Mouse (Mus musculus) thymus, postnatal 10 days (tissue): ENCODE data around the gene Ric1.

Source experiments
- DNase-seq, 2 experiments: peaks; one replicate each; pipeline ENCODE4 v3.0.0; 2021; ENCODE audit warnings: low spot score in 2 of 2

Gene Ric1

DNA sequence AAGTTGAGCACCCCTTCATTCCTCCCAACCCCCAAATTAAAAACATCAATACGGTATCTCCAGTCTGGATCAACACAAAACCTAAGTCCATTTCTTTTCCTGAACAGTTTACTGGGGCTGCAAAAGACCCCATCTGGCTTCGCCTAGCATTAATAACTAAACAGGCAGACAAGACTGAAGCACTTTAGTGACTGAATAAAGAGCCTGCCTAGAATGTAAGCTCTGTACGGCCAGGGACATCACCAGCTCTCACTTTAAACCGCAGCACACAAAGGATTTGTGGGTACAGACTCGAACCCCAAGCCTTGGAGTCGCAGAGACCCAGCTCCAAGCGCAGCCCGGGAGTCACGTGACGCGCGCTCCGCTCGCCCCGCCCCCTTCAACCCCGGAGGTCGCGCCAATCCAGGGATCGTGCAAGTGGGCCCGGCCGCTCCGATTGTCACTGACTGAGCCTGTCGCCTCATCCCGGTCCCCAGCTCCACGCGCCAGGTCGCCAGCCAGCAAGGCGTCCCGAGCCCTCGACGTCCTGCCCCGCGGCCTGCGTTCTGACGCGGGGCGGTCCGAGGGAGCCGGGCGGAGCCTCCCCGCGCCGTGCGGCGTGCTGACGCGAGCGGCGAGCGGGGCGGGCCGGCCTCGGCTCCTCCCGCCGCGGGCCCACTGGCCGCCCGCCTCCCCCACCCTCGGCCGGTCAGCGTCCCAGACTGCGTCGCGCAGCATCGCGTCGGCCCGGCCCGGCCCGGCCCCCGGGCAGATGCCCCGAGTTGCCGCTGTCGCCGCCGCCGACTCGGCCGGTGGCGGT is at the start of gene Ric1:
Ric1 (plus strand) TSS at position 646 of the 799 bp plus-strand sequence.
- peak; percentile 78 to 80 for DNase-seq

DNA sequence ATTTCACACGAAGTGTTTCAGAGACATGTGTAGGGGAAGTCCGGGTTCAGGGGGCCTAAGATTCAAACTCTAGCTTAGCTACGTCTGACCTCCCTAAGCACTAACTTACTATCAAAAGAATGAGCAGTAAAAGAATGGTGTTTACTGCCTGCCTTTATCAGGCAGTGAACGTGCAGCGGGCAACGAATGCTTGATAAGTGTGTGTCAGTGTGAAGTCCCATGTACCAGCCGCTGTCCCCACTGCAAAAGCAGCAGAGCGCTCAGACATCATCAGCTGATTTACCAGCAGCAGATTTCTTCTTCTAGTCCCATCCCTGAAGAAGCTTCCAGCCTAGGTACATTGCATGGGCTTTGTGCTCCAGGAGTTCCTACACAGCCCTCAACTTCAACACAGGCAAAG is 49.7 kb upstream of the Ric1 start:
- DNase-seq, result no peak

DNA sequence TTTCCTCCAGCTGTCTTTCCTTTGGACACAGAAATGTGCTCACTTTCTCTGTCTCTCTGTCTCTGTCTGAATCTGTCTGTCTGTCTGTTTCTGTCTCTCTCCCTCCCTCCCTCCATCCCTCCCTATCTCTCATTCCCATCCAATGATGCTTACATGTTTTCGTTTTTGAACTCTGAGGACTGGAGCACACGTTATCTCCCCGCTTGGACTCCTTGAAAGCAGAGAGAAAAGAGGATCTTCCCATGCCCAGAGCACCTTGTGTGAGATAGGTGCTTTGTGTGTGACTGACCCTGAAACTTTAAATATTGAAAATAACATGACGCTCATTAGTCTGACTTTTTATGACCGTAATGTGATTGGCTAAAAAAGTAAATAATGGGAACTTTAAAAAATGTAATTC is 49.1 kb upstream of the Ric1 start:
- no peak for DNase-seq

DNA sequence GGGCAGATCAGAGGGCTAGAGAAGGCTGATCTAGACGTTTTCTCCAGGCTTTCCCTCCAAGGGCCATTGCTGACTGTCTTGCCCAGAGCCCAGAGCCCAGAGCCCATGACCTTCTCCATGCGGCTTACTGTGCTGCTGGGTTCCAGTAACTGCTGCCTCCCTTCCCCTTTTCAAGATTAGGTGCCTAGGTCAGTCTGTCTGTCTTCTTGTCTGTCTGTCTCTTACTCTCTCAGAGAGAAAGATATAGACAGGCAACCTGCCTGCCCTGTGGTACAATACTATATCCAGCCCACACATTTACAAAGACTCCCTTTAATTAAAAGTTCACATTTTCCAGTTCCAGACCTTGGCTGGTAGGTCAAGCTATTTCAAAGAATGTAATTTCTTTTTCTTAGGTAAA is 47.3 kb upstream of the Ric1 start:
- no peak for DNase-seq

DNA sequence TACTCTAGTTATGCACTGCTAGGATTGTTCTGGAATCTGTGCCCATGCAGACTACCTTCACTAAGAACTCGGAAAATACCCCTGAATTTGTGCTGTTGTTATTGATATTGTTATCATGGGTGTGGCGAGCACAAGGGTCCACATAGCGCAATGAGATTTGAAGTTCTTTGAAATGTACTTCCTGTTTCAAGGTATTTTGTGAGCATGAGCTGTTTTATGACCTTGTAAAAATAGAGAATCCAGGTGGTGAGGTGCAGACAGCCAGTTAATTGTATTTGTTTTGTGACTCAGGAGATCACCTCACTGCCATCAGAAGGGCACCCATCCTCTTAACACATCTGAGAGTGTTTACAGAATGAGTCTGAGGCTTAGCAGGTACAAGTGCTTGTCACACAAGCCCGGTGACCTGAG is 46.9 kb upstream of the Ric1 start:
- DNase-seq, result no peak

DNA sequence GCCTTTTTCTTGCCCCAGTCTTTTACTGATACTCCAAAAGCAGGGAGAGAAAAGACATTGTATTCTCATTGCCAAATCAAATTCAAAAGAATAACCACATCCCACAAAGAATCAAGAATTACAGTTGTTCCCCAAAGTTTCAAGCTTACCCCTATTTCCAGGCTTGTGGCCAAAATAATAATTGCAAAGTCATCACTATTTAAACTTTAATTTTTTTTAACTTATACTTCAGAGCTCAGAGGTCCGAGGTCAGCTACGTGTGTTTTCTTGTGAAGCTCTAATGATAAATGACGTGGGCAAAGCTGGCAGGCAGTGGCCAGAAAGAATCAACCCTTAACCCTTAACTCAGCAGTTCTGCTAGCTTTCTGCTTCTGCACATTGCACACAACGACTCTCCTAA is 43.5 kb upstream of the Ric1 start:
- DNase-seq, result no peak

DNA sequence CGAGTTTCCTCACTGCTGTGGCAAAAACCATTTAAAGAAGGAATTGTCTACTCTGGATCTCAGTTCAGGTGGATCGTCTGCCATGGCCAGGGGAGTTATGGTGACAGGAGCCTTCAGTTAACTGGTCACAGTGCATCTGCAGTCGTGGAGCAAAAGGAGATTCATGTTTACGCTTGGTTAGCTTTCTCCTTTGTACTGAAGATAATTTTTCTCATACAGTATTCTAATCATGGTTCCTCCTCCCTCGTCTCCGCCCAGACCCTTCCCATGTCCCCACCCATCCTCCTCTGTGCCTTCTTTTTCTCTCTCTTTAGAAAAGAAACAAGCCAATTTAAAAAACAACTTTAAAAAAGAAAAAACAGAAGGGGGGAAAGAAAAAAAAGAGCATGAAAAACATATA is 40.5 kb upstream of the Ric1 start:
- DNase-seq, result no peak

DNA sequence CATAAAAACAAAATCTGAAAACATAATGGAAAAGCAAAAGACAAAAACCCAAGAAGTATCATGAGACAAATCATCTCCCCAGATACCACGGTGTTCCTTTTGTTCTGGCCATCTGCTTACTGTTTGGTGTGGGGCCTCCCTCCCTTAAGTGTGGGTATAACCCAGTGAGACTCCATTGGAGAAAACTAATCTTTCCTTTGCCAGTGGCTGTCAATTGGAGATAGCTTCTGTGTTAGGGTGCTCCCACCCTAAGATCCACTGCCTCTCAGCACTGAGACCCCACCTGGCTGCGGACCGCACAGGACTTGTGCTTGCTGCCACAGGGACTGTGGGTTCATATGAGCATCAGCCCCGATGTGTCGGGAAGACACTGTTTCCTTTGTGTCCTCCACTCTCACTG is 39.9 kb upstream of the Ric1 start:
- no peak for DNase-seq

DNA sequence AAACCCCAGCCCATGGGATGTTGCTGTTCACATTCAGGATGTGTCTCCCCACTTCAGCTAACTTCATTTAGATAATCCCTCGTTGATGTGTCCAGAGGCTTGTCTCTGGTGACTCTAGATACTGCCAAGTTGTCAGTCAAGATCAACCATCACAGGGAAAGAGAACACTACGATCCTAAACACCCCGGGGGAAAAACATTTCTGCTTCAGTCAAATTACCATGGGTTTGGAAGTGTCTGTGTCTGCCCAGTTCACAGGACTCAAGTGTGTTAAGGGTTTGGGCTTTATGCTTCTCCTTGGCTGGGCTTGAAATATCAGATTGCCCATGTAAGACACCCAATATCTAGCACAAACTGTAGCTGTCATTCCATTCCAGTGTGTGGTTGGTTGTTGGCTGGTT is 39.4 kb upstream of the Ric1 start:
- DNase-seq, result no peak

DNA sequence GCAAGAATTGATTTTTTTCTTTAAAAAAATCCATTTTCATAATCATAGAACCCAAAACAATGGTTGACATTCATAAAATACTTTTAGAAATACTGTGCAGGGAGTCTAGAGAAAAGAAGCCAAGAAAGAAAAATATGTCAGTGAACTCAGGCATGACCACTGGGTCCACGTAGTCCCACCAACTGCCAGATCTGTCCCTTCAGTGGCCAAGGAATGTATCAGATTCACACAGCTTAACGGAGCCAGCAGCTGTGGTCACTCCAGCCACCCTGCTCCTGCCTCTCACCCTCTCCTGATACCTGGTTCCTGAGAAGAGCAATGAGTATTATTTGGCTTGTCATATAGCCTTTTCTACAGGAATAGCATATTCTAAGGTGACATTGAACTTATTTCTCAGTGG is 38.7 kb upstream of the Ric1 start:
- no peak for DNase-seq

DNA sequence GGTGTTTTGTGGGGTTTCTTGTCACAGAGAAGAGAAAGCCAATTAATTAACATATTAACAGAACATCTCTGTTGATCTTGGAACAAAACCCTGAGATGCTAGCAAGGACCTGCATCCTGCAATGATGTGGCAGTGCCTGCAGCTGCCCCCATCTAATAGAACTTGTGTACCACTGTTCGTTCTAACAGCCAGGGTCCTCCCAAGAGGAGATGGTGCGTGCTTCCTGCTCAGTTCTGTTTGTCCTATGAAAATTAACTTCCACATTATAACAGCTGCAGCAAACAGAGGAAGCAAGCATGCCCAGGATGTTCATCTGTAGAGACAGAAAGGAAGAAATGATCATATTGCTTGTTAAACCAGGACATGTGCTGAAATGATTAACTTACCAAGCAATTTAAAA is 37.5 kb upstream of the Ric1 start:
- DNase-seq, result no peak

DNA sequence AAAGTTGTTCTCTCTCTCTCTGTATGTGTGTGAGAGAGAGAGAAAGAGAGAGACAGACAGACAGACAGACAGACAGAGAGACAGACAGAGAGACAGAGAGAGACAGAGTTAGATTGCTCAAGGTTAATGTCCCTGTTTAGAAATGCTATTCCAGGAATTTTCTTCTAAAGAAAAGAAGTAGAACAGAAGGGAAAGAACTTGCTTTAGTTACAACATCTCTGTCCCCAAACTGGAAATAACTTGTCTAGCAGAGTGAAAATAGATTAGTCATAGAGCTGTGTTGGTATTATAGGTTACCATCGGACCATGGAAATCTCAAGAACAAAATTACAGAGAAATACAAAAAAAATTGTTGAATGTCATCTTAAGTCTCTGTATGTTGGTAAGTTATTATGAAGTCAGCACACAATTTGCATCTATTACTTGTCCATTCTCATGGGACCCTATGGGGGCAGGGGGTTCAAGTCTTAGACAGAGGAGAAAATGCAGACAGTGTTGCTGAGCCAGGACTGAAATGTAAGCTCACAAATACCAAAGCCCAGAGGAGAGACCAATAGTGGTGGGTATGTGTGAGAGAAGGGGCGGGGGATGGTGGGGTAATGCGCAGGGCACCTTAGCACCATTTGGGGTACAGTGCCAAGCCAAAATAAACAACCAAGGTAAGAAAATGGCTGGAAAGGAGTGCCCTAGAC is 36.7 kb upstream of the Ric1 start:
- DNase-seq, result no peak

DNA sequence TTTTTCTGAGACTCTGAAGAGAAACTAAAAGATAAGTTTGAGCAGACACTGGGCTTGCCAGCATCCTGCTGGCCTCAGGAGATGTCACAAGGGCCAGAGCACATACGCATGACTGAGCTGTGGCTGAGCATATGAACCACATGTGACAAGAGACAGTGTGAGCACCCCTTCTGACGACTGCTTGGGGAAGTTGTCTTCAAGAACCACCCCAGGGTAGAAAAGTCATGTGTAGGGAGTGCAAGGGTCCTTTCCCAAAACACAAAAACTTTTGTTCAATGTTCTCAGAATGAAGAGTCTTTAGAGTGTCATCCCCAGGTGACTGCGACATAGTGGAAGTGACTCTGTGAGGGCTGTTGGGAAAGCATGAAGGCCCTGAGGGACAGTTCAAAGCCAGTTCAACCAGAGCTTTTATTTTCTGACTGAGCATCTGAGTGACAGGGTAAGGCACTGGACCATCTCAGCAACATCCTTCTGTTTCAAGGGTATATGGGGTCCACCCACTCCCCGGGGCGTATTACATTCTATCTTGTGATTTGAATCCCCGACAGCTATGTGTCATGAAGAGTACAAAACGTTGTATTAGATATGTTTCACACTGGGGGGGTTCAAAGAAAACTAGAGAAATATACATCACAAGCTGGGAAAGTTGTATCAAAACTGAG is 35.4 kb upstream of the Ric1 start:
- DNase-seq, result no peak

DNA sequence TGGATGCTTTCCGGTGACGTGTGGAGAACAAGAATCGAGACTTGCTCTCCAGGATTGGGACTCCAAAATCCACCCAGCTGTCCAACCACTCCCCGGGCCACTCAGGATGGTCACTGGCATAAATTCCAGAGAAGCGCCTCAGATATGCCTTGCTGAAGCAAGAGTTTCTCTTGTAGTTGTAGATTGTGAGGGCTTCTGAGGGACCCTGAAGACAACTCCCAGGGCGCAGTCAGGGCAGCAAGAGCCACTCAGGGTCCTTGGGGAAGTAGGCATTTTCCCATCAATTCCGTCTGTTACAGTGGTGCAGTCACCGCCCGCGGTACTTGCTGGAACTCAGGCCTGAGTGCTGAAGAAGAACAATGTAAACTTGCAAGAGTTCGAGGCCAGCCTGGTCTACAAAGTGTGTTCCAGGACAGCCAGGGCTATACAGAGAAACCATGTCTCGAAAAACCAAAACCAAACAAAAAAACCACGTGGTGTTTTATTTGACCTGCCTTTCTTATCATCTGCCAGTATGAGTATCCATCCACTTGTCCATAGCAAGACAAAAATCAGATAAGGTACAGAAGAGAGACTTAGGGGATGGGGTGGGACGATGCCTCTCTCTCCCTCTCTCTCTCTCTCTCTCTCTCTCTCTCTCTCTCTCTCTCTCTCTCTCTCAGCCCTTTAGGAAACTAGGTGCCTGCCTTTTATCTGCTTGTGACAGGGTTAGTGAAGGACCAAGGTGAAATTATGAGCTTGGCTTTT is 34.6 kb upstream of the Ric1 start:
- DNase-seq, result no peak

DNA sequence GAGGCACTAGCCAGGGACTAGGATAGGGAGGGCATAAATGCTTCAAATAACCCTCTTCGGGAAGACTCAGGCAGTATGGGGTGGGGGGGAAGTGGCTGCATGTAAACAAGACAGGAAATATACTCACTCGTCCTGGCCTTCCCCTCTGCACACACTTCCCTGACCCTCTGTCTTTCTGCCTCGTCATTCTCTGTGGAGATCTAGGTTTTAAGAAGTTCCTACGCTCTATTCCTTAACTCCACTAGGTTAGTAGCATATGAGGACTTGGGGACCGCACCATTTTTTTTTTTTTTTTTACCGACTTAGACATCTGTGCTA is 34.0 kb upstream of the Ric1 start:
- DNase-seq, result no peak

DNA sequence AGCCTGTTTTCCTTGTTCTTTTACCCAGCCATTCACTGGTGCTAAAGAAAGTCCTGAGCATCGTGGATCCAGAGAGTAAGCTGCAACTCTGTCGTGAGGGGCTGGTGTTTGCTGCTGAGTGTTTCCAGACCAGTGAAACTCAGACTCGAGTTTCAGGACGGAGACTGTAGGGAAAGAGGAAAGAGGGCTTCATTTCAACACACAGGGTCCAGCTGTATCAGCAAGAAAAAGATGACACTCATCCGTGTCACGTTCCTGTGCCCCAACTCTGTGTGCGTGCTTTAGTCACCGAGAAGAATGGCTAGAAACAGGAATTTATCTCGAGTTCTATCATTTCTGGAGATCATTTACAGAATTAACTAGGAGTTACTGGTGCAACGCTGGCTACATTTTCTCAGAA is 33.7 kb upstream of the Ric1 start:
- no peak for DNase-seq

DNA sequence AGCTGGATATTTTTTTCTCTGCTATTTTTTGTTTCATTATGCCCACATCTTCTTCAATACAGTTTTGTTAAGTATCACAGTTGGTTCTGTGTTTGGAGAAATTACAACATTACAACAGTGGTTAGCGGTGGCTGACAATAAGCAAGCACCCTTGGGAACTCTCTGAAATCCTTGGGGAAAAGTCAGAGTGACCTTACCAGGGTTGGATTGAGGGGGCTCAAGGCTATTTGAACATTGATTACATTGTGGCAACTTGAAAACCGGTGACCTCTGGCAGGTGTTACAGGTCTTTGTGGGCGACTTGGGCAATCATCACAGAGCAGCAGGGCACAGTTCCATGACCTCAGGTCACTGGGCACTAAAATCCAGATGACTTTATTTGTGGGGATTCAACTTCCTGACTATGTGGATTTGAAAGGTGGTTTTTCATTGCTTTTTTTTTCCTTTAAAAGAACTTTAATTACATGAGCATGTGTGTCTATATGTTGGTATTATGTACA is 32.2 kb upstream of the Ric1 start:
- DNase-seq, result no peak

DNA sequence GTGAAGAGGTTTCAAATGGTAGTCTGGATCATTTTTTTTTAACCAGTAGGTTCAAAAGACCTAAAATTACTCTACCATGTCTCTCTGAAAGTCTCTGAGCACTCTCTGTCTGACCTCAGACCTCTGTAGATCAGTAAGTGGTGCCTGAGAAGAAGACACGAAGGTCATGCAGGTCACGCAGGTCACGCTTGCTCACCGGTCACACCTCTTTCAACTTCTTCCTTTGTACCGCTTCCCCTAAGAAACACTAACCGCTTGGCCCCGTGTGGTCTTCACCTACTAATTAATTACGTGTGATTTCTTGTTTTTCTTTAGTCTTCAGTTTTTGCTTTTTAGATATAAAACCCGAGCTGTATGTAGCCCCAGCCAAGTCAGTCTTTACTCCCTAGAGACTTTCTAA is 30.6 kb upstream of the Ric1 start:
- DNase-seq, result no peak

DNA sequence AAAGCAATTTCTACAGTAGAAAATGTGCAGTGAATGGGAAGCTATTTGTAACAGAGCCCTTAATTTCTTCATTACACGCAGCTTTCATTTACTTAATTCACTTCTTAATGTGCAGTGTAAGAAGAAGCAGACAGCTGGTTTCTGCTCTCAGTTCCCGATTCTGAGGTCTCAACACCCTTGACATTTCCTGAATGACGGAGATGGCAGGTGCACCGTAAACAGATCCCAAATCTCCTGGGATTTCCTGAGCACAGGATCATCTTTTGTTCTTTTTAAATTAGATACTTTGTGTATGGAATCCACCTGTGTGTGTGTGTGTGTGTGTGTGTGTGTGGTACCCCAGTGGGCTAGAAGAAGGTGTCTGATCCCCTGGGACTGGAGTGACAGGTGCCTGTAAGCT is 27.6 kb upstream of the Ric1 start:
- DNase-seq, result no peak

DNA sequence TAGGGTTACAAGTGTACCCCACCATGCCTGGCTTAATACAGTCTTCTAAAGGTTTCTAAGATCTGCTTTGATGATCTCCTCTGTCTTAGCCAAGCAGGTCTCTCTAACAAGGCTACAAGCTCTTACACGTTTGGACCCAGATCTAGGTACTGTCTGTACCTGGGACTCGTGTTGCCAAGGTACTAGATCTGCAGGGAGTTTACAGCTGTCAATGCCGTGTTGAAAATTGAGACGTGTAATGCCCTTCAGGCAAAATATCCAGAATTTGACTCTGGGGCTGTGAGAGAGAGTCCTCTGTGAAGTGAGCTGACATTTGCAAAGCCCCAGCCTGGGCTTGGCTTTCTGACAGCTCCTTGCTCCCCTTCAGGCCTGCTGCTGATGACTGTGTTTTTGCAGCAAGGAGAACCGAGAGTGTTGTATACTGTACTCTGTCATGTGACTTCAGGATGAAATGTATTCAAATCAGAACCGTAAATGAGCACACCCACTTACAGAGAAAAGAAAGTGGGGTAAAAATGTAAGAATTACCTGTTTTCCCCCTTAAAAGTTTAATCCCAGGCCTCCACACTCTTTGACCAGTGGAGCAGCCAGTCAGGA is 26.0 kb upstream of the Ric1 start:
- no peak for DNase-seq

DNA sequence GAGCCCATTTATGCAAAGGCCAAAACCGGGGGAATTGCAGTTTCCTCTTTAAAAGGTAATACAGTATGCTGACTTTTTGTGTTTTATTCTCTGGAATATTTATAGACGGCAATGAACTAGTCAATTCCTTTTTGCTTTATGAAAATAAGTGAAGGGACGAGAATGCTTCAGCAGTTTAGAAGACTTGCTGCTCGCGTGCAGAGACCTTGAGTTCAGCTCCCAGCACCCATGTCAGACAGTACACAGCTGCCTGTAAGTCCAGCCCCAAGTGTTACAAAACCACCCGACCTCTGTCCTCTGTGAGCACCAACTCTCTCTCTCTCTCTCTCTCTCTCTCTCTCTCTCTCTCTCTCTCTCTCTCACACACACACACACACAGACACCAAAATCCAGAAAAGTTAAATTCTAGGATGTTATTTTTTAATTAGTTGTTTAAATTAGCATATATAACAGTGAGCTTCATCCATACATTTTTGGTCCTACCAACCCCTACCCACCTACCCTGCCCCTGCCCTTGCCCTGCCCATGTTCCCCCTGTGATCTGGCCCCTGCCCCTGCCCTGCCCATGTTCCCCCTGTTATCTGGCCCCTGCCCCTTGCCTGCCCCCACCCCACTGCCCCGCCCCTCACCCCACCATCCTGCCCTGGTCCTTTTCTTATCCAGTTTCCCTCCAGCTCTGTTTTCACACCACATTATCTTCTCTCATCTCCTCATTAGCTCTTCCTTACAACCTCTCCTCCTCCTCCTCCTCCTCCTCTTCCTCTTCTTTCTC is 25.1 kb upstream of the Ric1 start:
- DNase-seq, result no peak
